Mouse (Mus musculus) ES-E14 (cell line): ENCODE measurements around the gene Vcp. TPM values are rescaled to one million over a fixed set of nuclear protein-coding genes. Genes with fewer than 3 reads are reported as not detected.

ENCODE experiments used
- DNase-seq: peaks from one replicate; pipeline ENCODE4 v3.0.0-alpha.2; 2013; ENCODE audit warnings: low read depth, low spot score
- H3K27ac ChIP-seq: 2 replicates; pipeline ENCODE4 v1.5.1; 2012; ENCODE audit warnings: low read depth, mild to moderate bottlenecking, low read length, moderate library complexity, mixed read lengths; ENCODE audit not compliant: poor library complexity, insufficient read depth, severe bottlenecking
- H3K36me3 ChIP-seq: 2 replicates; pipeline ENCODE4 v1.6.1; 2012; ENCODE audit warnings: mild to moderate bottlenecking, low read length, moderate library complexity, mixed read lengths; ENCODE audit not compliant: control insufficient read depth, poor library complexity, insufficient read depth, severe bottlenecking
- H3K4me1 ChIP-seq, 2 experiments: fragments of 150-350 bp in 1 of 2; sonication (generic) in 1 of 2; 2 replicates each; pipeline ENCODE4 v1.6.1; 2012; ENCODE audit warnings: low read length in 2 of 2, mild to moderate bottlenecking in 1 of 2, mixed read lengths in 1 of 2; ENCODE audit not compliant: control insufficient read depth in 2 of 2, insufficient read depth in 2 of 2, poor library complexity in 1 of 2
- H3K4me3 ChIP-seq, 2 experiments: fragments of 150-350 bp in 1 of 2; sonication (generic) in 1 of 2; 2 replicates each; pipeline ENCODE4 v1.5.1; 2012; ENCODE audit warnings: low read length in 2 of 2, low read depth in 1 of 2, mild to moderate bottlenecking in 1 of 2, mixed read lengths in 1 of 2; ENCODE audit not compliant: insufficient read depth in 1 of 2, poor library complexity in 1 of 2, severe bottlenecking in 1 of 2
- H3K9ac ChIP-seq: 2 replicates; pipeline ENCODE4 v1.6.1; 2012; ENCODE audit warnings: low read depth, mild to moderate bottlenecking, low read length, mixed read lengths; ENCODE audit not compliant: poor library complexity, insufficient read depth, severe bottlenecking
- H3K9me3 ChIP-seq: fragments of 150-350 bp; sonication (generic); 2 replicates; pipeline ENCODE4 v1.6.1; 2012; ENCODE audit warnings: low read depth, mild to moderate bottlenecking, low read length; ENCODE audit not compliant: control insufficient read depth, insufficient read depth
- CHD2 ChIP-seq: IDR thresholded peaks from 2 replicates; pipeline ENCODE4 v1.6.1; 2014; ENCODE audit warnings: mild to moderate bottlenecking, low read depth, low read length, inconsistent platforms
- HCFC1 ChIP-seq: IDR thresholded peaks from 2 replicates; pipeline ENCODE4 v1.6.1; 2012; ENCODE audit warnings: low read length, inconsistent platforms, borderline replicate concordance; ENCODE audit not compliant: insufficient read depth
- MAFK ChIP-seq: IDR thresholded peaks from 2 replicates; pipeline ENCODE4 v1.6.1; 2014; ENCODE audit warnings: mild to moderate bottlenecking, low read depth, low read length, inconsistent platforms; ENCODE audit not compliant: insufficient read depth
- ZC3H11A ChIP-seq: IDR thresholded peaks from 2 replicates; pipeline ENCODE4 v1.6.1; 2012; ENCODE audit warnings: low read depth, mild to moderate bottlenecking, inconsistent platforms, low read length, borderline replicate concordance
- ZNF384 ChIP-seq: IDR thresholded peaks from 2 replicates; pipeline ENCODE4 v1.6.1; 2012; ENCODE audit warnings: low read depth, low read length, inconsistent platforms
- in situ Hi-C, 2 experiments: fragments of 600-800 bp; cut with MboI; formaldehyde crosslinking; loops; one replicate each; pipeline ENCODE4 v1.15.1; 2025; ENCODE audit warnings: low sequenced_read_pairs in 2 of 2, inconsistent platforms in 1 of 2; ENCODE audit not compliant: unreplicated experiment in 2 of 2
- total RNA-seq: library from RNA; depleted of rRNA; stranded (reverse); fragments of 300-350 nt; gene quantifications from 2 replicates; pipeline ENCODE4 v1.2.3, GENCODE M21; 2012

Vcp gene
- total RNA-seq, 1 experiment = 267 TPM

DNA sequence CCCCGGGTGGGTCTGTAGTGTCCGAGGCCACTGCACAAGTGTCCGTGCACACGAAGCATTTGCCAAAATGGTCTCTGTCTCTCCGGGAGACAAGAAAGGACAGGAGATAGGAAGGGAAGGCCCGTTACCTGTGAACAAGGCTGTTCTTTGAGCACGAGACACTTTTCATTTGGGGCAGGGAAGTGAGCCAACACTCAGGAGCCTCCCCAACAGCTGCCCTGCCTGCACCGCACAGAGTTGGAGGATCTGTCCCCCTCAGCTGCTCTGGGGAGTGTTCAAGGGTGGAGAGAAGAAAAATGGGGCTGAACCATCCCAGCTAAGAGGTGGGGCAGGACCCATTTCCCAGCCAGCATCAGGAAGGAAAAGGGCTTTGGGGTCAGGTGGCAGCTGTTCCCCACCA, 42.3 kb downstream of the Vcp start:
- H3K36me3 ChIP-seq = peaks cover 14% of the 10 kb centered on the region; the same call in 1 of the 2 replicates
- in situ Hi-C loops = no loop called here

DNA sequence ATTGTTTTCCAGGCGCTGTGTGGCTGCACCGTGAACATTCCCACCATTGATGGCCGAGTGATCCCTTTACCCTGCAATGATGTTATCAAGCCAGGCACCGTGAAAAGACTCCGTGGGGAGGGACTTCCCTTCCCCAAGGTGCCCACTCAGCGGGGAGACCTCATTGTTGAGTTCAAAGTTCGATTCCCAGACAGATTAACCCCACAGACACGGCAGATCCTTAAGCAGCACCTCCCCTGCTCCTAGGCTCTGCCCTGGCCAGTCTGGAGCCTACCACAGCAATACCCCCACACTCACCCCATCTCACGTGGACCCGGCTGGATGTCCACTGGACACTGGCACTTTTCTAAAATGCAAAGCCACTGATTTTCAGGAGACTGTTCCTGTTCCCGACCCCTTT, 43.0 kb downstream of the Vcp start:
- Histone ChIP-seq H3K9me3 (no peaks in the 10 kb centered on the region), H3K27ac (no peak overlapping the region), H3K4me3 (no peak overlapping the region), H3K9ac (no peak overlapping the region), H3K4me1 (peaks cover 2 to 15% of the 10 kb centered on the region in 2 experiments; a peak in 3 of 4 replicates), H3K36me3 (peaks cover 14% of the 10 kb centered on the region; the same call in 1 of the 2 replicates)
- no peak for TF ChIP-seq ZNF384
- no peak for TF ChIP-seq CHD2
- DNase-seq = no peak
- in situ Hi-C loops = no loop called here

More for the DNA sequence above, 42.3 kb downstream of the Vcp start:
- H3K9me3 ChIP-seq = no peaks in the 10 kb centered on the region
- H3K9ac ChIP-seq = no peak overlapping the region
- no peak for DNase-seq
- TF ChIP-seq CHD2 (no peak), ZC3H11A (no peak), ZNF384 (no peak), HCFC1 (no peak), MAFK (no peak)
- no peak overlapping the region for H3K4me3 ChIP-seq
- H3K4me1 ChIP-seq = peaks cover 2 to 14% of the 10 kb centered on the region in 2 experiments; a peak in 3 of 4 replicates
- no peak overlapping the region for H3K27ac ChIP-seq

DNA sequence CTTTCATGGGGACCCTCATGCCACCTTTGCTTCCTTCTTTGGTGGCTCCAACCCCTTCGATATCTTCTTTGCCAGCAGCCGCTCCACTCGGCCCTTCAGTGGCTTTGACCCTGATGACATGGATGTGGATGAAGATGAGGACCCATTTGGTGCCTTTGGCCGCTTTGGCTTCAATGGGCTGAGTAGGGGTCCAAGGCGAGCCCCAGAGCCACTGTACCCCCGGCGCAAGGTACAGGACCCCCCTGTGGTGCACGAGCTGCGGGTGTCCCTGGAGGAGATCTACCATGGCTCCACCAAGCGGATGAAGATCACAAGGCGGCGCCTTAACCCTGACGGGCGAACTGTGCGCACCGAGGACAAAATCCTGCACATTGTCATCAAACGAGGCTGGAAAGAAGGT, 43.7 kb downstream of the Vcp start:
- in situ Hi-C loops = no loop called here
- Histone ChIP-seq H3K9me3 (no peaks in the 10 kb centered on the region), H3K36me3 (peaks cover 14% of the 10 kb centered on the region; the same call in 1 of the 2 replicates), H3K27ac (no peak overlapping the region), H3K9ac (no peak overlapping the region), H3K4me3 (no peak overlapping the region), H3K4me1 (peaks cover 2 to 15% of the 10 kb centered on the region in 2 experiments; a peak in 3 of 4 replicates)
- no peak for DNase-seq
- TF ChIP-seq MAFK (no peak), ZNF384 (no peak), ZC3H11A (no peak), HCFC1 (no peak), CHD2 (no peak)

DNA sequence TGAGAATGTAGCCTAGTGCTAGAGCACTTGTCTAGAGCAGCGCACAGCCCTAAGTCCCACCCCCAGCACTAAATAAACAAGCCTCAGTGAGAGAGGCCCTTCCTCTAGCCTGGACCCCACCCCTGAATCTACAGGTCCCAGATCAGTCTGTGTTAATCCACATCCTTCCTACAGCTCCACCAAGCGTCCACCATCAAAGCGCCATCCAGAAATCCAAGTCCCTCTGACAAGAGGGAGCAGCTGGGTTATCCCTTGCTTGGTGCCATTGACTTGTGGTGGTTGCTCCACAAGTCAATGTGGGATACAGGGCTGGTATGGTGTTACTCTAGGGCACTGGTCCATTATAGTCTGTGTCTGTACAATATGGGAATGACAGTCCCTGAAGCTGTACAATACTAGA, 45.1 kb downstream of the Vcp start:
- H3K36me3 ChIP-seq = peaks cover 14% of the 10 kb centered on the region; the same call in 1 of the 2 replicates
- TF ChIP-seq ZNF384 = no peak
- no peaks in the 10 kb centered on the region for H3K9me3 ChIP-seq
- no peak overlapping the region for H3K4me3 ChIP-seq
- DNase-seq = no peak
- H3K9ac ChIP-seq = no peak overlapping the region
- peaks cover 4 to 19% of the 10 kb centered on the region in 2 experiments; a peak in 3 of 4 replicates for H3K4me1 ChIP-seq
- H3K27ac ChIP-seq = no peak overlapping the region
- in situ Hi-C loops = no loop called here

DNA sequence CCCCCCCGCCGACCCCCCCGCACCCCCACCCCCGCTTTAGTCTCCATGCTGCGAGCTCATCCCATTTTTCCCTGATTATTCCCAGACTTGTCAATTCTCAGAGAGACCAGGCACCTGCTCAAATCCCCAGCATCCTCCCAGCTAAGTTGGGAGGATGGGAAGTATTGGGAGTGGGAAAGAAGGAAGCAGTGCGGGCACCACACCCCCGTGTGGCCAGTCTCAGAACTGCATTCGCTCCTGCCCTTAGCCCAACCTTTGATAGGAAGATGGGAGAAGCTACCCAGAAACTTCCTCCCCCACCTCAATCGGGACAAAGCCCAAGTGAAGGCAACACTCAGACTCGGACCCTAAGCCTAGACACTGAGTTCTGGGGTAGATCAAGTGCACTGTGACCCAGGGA, 46.0 kb downstream of the Vcp start:
- Histone ChIP-seq H3K27ac (no peak overlapping the region), H3K36me3 (peaks cover 14% of the 10 kb centered on the region; the same call in 1 of the 2 replicates), H3K4me3 (no peak overlapping the region), H3K9ac (no peak overlapping the region), H3K9me3 (no peaks in the 10 kb centered on the region), H3K4me1 (peaks cover 4 to 19% of the 10 kb centered on the region in 2 experiments; a peak in 3 of 4 replicates)
- peak; percentile 69 for DNase-seq
- TF ChIP-seq MAFK (no peak), CHD2 (no peak), ZC3H11A (peak; percentile 55; the same call in 1 of the 2 replicates)
- in situ Hi-C loops = no loop called here
